Mouse (Mus musculus): Measurements from ENCODE around the gene Cpb2. TPM values are rescaled to one million over a fixed set of nuclear protein-coding genes. Genes with fewer than 3 reads are reported as not detected.

Gene Cpb2
- total and polyA plus RNA-seq, 2 experiments from 2014 or later = not detected

- 79% methylated on average over 6 of the region's 6 CpGs for WGBS
- Histone ChIP-seq H3K4me2 (ENCODE audit: low read depth, low read length) (no peak overlapping the region), H3K27me3 (ENCODE audit: control insufficient read depth, insufficient read depth, low read length) (no peaks in the 10 kb centered on the region), H3K36me3 (replicated peaks; ENCODE audit: control insufficient read depth, insufficient read depth, low read length) (no peaks in the 10 kb centered on the region), H3K9ac (replicated peaks; ENCODE audit: low read depth, low read length) (no peak overlapping the region), H3K27ac (ENCODE audit: low read depth) (no peak overlapping the region), H3K4me1 (ENCODE audit: control insufficient read depth, insufficient read depth) (no peaks in the 10 kb centered on the region), H3K9me3 (replicated peaks; ENCODE audit: control insufficient read depth, low read length) (no peaks in the 10 kb centered on the region), H3K4me3 (ENCODE audit: low read depth, low read length) (no peak overlapping the region)
- DNase-seq (ENCODE audit: low spot score) (no peak), ATAC-seq (ENCODE audit: insufficient read depth, low read depth) (no peak)
- TF ChIP-seq CTCF (IDR thresholded peaks at IDR 0.05; ENCODE audit: low read depth) = no peak
- TF ChIP-seq EP300 (IDR thresholded peaks at IDR 0.05; ENCODE audit: low read depth) = no peak
These were observed 36.6 kb upstream of the Cpb2 start for GRCm38 (mm10) chr14:75205363-75206051.

DNA sequence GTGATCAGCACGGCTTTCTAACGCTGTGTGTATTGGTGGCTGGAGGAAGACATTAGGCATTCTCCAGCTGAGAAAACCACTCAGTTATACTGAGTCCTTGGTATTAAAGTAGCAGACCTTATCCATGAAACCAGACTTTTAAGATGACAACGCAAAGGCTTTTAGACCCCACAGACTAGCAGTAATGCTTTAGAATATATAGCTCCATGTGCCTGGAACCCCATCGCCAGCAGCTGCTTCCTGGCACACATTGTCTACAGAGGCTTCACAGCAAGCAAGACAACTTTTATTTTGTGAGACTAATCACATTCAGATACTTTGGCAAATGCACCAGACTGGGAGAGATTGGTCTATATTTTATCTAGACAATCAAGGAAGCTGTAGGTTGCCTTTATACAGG, 35.8 kb upstream of the Cpb2 start:
- DNase-seq (ENCODE audit: low spot score) = no peak
- H3K9ac ChIP-seq (replicated peaks; ENCODE audit: low read depth, low read length) = no peak overlapping the region
- H3K27me3 ChIP-seq (ENCODE audit: control insufficient read depth, insufficient read depth, low read length) = no peaks in the 10 kb centered on the region
- H3K4me3 ChIP-seq (ENCODE audit: low read depth, low read length) = no peak overlapping the region
- no peaks in the 10 kb centered on the region for H3K36me3 ChIP-seq (replicated peaks; ENCODE audit: control insufficient read depth, insufficient read depth, low read length)
- H3K27ac ChIP-seq (ENCODE audit: low read depth) = no peak overlapping the region
- WGBS = 93% methylated on average over 4 of the region's 4 CpGs
- ATAC-seq (ENCODE audit: insufficient read depth, low read depth) = no peak
- TF ChIP-seq EP300 (IDR thresholded peaks at IDR 0.05; ENCODE audit: low read depth) (no peak), CTCF (IDR thresholded peaks at IDR 0.05; ENCODE audit: low read depth) (no peak)
- H3K4me2 ChIP-seq (ENCODE audit: low read depth, low read length) = no peak overlapping the region
- no peaks in the 10 kb centered on the region for H3K4me1 ChIP-seq (ENCODE audit: control insufficient read depth, insufficient read depth)
- no peaks in the 10 kb centered on the region for H3K9me3 ChIP-seq (replicated peaks; ENCODE audit: control insufficient read depth, low read length)

DNA sequence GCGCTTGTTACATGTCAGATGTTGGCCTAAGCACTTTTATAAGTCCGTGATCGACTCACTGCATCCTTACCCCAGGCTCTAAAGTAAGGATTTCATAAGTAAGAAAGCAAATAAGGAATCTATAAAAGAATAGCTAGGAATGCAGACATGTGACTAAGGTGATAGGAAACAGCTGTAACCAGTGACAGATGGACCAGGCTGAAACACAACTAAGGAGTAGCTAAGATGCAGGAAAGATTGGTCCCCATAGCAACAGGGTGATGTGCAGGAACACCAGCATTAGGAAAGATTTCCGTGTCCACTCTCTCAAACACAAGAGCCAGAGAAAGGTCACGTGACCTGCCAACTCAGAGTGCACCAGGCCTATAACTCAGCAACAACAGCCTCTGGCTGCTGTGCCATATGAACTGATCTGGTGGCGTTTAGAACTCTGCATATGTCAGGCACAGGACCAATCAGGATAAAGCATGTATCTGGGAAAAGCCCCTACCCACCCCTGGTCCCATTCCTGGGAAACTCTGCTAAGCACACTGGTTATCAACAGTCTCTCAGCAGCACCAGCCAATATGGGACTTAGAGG, 33.4 kb upstream of the Cpb2 start:
- H3K27ac ChIP-seq (ENCODE audit: low read depth) = no peak overlapping the region
- no peak overlapping the region for H3K9ac ChIP-seq (replicated peaks; ENCODE audit: low read depth, low read length)
- DNase-seq (ENCODE audit: low spot score) (no peak), ATAC-seq (ENCODE audit: insufficient read depth, low read depth) (no peak)
- no peak for TF ChIP-seq EP300 (IDR thresholded peaks at IDR 0.05; ENCODE audit: low read depth)
- TF ChIP-seq CTCF (IDR thresholded peaks at IDR 0.05; ENCODE audit: low read depth) = no peak
- no peaks in the 10 kb centered on the region for H3K36me3 ChIP-seq (replicated peaks; ENCODE audit: control insufficient read depth, insufficient read depth, low read length)
- no peak overlapping the region for H3K4me2 ChIP-seq (ENCODE audit: low read depth, low read length)
- H3K9me3 ChIP-seq (replicated peaks; ENCODE audit: control insufficient read depth, low read length) = no peaks in the 10 kb centered on the region
- H3K4me3 ChIP-seq (ENCODE audit: low read depth, low read length) = no peak overlapping the region
- 77% methylated on average over 6 of the region's 6 CpGs for WGBS
- H3K4me1 ChIP-seq (ENCODE audit: control insufficient read depth, insufficient read depth) = no peaks in the 10 kb centered on the region
- H3K27me3 ChIP-seq (ENCODE audit: control insufficient read depth, insufficient read depth, low read length) = no peaks in the 10 kb centered on the region

- WGBS = 83% methylated on average over 11 of the region's 11 CpGs
These were observed 28.3 kb upstream of the Cpb2 start for GRCm38 (mm10) chr14:75213752-75214151.

GRCm38 (mm10) chr14:75218843-75219242, 23.2 kb upstream of the Cpb2 start:
- no peak overlapping the region for H3K4me2 ChIP-seq (ENCODE audit: low read depth, low read length)
- 86% methylated on average over 2 of the region's 2 CpGs for WGBS
- no peaks in the 10 kb centered on the region for H3K9me3 ChIP-seq (replicated peaks; ENCODE audit: control insufficient read depth, low read length)
- no peak overlapping the region for H3K4me3 ChIP-seq (ENCODE audit: low read depth, low read length)
- DNase-seq (ENCODE audit: low spot score) (no peak), ATAC-seq (ENCODE audit: insufficient read depth, low read depth) (no peak)
- H3K27me3 ChIP-seq (ENCODE audit: control insufficient read depth, insufficient read depth, low read length) = no peaks in the 10 kb centered on the region
- H3K9ac ChIP-seq (replicated peaks; ENCODE audit: low read depth, low read length) = no peak overlapping the region
- H3K36me3 ChIP-seq (replicated peaks; ENCODE audit: control insufficient read depth, insufficient read depth, low read length) = no peaks in the 10 kb centered on the region
- no peaks in the 10 kb centered on the region for H3K4me1 ChIP-seq (ENCODE audit: control insufficient read depth, insufficient read depth)
- H3K27ac ChIP-seq (ENCODE audit: low read depth) = no peak overlapping the region
- TF ChIP-seq CTCF (IDR thresholded peaks at IDR 0.05; ENCODE audit: low read depth) (no peak), EP300 (IDR thresholded peaks at IDR 0.05; ENCODE audit: low read depth) (no peak)

More at GRCm38 (mm10) chr14:75213752-75214151, 28.3 kb upstream of the Cpb2 start:
- ATAC-seq (ENCODE audit: insufficient read depth, low read depth) (no peak), DNase-seq (ENCODE audit: low spot score) (no peak)
- Histone ChIP-seq H3K27ac (ENCODE audit: low read depth) (no peak overlapping the region), H3K4me2 (ENCODE audit: low read depth, low read length) (no peak overlapping the region), H3K9ac (replicated peaks; ENCODE audit: low read depth, low read length) (no peak overlapping the region), H3K27me3 (ENCODE audit: control insufficient read depth, insufficient read depth, low read length) (no peaks in the 10 kb centered on the region), H3K4me3 (ENCODE audit: low read depth, low read length) (no peak overlapping the region), H3K4me1 (ENCODE audit: control insufficient read depth, insufficient read depth) (no peaks in the 10 kb centered on the region), H3K9me3 (replicated peaks; ENCODE audit: control insufficient read depth, low read length) (no peaks in the 10 kb centered on the region), H3K36me3 (replicated peaks; ENCODE audit: control insufficient read depth, insufficient read depth, low read length) (no peaks in the 10 kb centered on the region)
- TF ChIP-seq EP300 (IDR thresholded peaks at IDR 0.05; ENCODE audit: low read depth) (no peak), CTCF (IDR thresholded peaks at IDR 0.05; ENCODE audit: low read depth) (no peak)

Measured in heart, postnatal 0 days (tissue).